Mouse (Mus musculus): ENCODE results near the gene Psma4.

DNA sequence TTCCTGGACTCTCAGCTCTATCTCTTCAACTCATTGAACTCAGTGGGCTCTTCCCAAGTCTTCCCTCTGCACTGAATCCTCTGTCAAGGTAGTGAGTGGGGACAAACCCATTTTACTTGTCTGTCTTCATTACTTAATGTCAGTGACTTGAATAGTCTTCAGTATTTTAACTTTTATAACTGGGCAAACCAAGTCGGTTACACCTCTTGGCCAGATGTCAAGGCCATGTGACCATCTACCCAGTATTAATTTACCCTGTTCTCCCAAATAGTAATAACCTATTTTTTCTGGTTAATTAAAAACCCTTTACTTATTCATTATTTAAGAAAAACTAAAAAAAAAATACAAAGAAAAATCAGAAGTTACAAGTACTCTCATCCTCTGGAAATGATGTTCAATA, 19.8 kb upstream of the Psma4 start:
- TF ChIP-seq CTCF (IDR thresholded peaks at IDR 0.05; ENCODE audit: extremely low read depth, insufficient read length, insufficient replicate concordance, low read depth, low read length): no peak
- TF ChIP-seq POLR2A (IDR thresholded peaks at IDR 0.05; ENCODE audit: low read depth, low read length): no peak
